Mouse (Mus musculus): ENCODE results near the gene Ccsap. TPM values are rescaled to one million over a fixed set of nuclear protein-coding genes. Genes with fewer than 3 reads are reported as not detected.

Gene Ccsap
- polyA plus RNA-seq, 1 experiment = 0.84 TPM

GRCm38 (mm10) chr8:123805718-123806373, 54.2 kb downstream of the Ccsap start, which contains the start of gene Rab4a:
Gene Rab4a (plus strand): TSS chr8:123805985.
- DNase-seq (ENCODE audit: low read depth) = no peak

- no peak for DNase-seq (ENCODE audit: low read depth)
Measured at GRCm38 (mm10) chr8:123805209-123805717, 54.7 kb downstream of the Ccsap start.

- no peak for DNase-seq (ENCODE audit: low read depth)
Measured at GRCm38 (mm10) chr8:123804586-123804985, 55.4 kb downstream of the Ccsap start.

- DNase-seq (ENCODE audit: low read depth) = no peak
Measured at GRCm38 (mm10) chr8:123803639-123804038, 56.4 kb downstream of the Ccsap start.

GRCm38 (mm10) chr8:123801538-123801937, 58.5 kb downstream of the Ccsap start:
- no peak for DNase-seq (ENCODE audit: low read depth)

- DNase-seq (ENCODE audit: low read depth) = no peak
Measured at GRCm38 (mm10) chr8:123800867-123801266, 59.1 kb downstream of the Ccsap start.

- no peak for DNase-seq (ENCODE audit: low read depth)
Measured at GRCm38 (mm10) chr8:123799885-123800284, 60.1 kb downstream of the Ccsap start.

GRCm38 (mm10) chr8:123799434-123799833, 60.6 kb downstream of the Ccsap start:
- no peak for DNase-seq (ENCODE audit: low read depth)

GRCm38 (mm10) chr8:123797928-123798327, 62.1 kb downstream of the Ccsap start:
- no peak for DNase-seq (ENCODE audit: low read depth)

- no peak for DNase-seq (ENCODE audit: low read depth)
Measured at GRCm38 (mm10) chr8:123796758-123797157, 63.3 kb downstream of the Ccsap start.

GRCm38 (mm10) chr8:123794766-123795165, 65.2 kb downstream of the Ccsap start:
- no peak for DNase-seq (ENCODE audit: low read depth)

GRCm38 (mm10) chr8:123793900-123794299, 66.1 kb downstream of the Ccsap start:
- no peak for DNase-seq (ENCODE audit: low read depth)

- DNase-seq (ENCODE audit: low read depth) = no peak
Measured at GRCm38 (mm10) chr8:123791845-123792225, 68.2 kb downstream of the Ccsap start.

GRCm38 (mm10) chr8:123791101-123791844, 68.7 kb downstream of the Ccsap start:
- DNase-seq (ENCODE audit: low read depth) = no peak

Other genes with a start within 250 kb of the Ccsap start
- gene Rhou, start 206.3 kb downstream of the Ccsap start, polyA plus RNA-seq (2012; rRNA removed) = 16.7 and 18.0 TPM in 2 replicates
- 17.2 and 20.9 TPM in 2 replicates for gene Rab4a, start 54.2 kb downstream of the Ccsap start, polyA plus RNA-seq (2012; rRNA removed)
- gene Acta1, start 34.5 kb upstream of the Ccsap start, polyA plus RNA-seq (2012; rRNA removed) = 85.0 and 112 TPM in 2 replicates
- gene Nup133, start 89.1 kb upstream of the Ccsap start, polyA plus RNA-seq (2012; rRNA removed) = 11.5 and 12.6 TPM in 2 replicates
- 16.2 and 16.7 TPM in 2 replicates for gene Abcb10, start 122.9 kb upstream of the Ccsap start, polyA plus RNA-seq (2012; rRNA removed)
- 24.9 and 29.0 TPM in 2 replicates for gene Taf5l, start 161.2 kb upstream of the Ccsap start, polyA plus RNA-seq (2012; rRNA removed)
- 5.0 TPM in 2 replicates for gene Urb2, start 161.3 kb upstream of the Ccsap start, polyA plus RNA-seq (2012; rRNA removed)